Mouse (Mus musculus) gastrocnemius, adult 2 months (tissue): Measurements from ENCODE around the gene Zfand2a. TPM values are rescaled to one million over a fixed set of nuclear protein-coding genes. Genes with fewer than 3 reads are reported as not detected.

Experiments used
- DNase-seq: peaks from one replicate; pipeline ENCODE4 v3.0.0; 2022
- H3K27ac ChIP-seq: fragments of 200-600 bp; 2 replicates; pipeline ENCODE4 v1.8.1; 2022; ENCODE audit warnings: mild to moderate bottlenecking
- H3K4me3 ChIP-seq: fragments of 200-600 bp; 2 replicates; pipeline ENCODE4 v1.8.1; 2022; ENCODE audit warnings: mild to moderate bottlenecking, moderate library complexity
- CTCF ChIP-seq: fragments of 200-600 bp; IDR thresholded peaks from 2 replicates; pipeline ENCODE4 v1.8.1; 2022; ENCODE audit warnings: antibody characterized with exemption, mild to moderate bottlenecking, moderate library complexity
- intact Hi-C: fragments of 180-260 bp; cut with DNase I; formaldehyde crosslinking; loops from one replicate; pipeline ENCODE4 v1.15.1; 2025
- total RNA-seq, 2 experiments: library from RNA; stranded (reverse); gene quantifications; 2 replicates each; pipeline ENCODE4 v1.2.3; 2021

Zfand2a gene
- total RNA-seq, 2 experiments from 2014 or later: 8.5 to 10.3 TPM

DNA sequence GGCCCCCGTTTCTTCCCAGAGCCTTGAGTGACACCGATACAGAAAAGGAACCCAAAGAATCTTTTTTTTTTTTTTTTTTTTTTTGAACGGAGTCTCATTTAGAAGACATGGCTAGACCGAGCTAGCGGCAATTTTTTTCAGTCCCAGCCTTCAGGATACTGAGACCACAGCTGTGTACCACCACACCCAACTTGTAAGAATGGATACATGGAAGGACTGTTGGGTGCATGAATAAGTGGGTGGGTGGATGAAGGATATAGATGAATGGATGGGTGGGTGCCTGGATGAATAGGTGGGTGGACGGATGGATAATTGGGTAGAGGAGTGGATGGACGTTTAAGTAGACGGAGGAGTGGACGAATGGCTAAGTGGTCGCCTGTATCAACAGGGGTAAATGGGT lies 24.4 kb downstream of the Zfand2a start:
- no peak for DNase-seq
- intact Hi-C loops: loop anchor here (2.0 to 5.0 kb wide), 3 partner anchors 25 to 98 kb away; partner anchors contain the start of genes C130050O18Rik and Zfand2a

GRCm38 (mm10) chr5:139457241-139457640 lies 27.1 kb downstream of the Zfand2a start:
- intact Hi-C loops: no loop called here
- TF ChIP-seq CTCF: no peak
- no peak overlapping the region for H3K27ac ChIP-seq
- H3K4me3 ChIP-seq: no peak overlapping the region
- no peak for DNase-seq

More for the DNA sequence above, 24.4 kb downstream of the Zfand2a start:
- Histone ChIP-seq H3K4me3 (peak overlapping the region; percentile 91), H3K27ac (peak overlapping the region; percentile 84)
- TF ChIP-seq CTCF: no peak

DNA sequence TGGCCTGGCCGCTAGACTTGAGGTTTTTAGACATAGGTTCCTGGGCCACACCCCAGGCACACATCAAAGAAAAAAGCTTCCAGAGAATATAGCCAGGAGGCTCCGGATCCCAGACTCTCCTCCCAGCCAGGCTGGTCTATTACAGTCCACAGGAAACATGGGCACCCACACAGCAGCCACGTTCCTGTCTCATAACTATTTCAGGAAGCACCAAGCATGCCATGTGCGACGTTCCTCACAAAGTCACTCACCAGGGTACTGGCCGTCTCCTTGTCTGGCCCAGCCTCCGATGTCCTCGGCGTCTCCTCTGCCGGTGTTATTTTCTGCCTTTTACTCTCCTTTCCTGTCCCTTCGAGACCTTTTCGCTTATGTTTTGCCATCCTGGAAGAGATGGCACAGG lies 29.2 kb downstream of the Zfand2a start:
- no peak overlapping the region for H3K4me3 ChIP-seq
- intact Hi-C loops: no loop called here
- TF ChIP-seq CTCF: no peak
- no peak for DNase-seq
- H3K27ac ChIP-seq: peak overlapping the region; percentile 20

GRCm38 (mm10) chr5:139453031-139453430 lies 31.3 kb downstream of the Zfand2a start:
- no peak for TF ChIP-seq CTCF
- intact Hi-C loops: no loop called here
- H3K27ac ChIP-seq: peak overlapping the region; percentile 52
- no peak overlapping the region for H3K4me3 ChIP-seq
- peak; percentile 32 for DNase-seq

- DNase-seq: no peak
- no peak for TF ChIP-seq CTCF
- Histone ChIP-seq H3K4me3 (no peak overlapping the region), H3K27ac (no peak overlapping the region)
- intact Hi-C loops: no loop called here
Measured at GRCm38 (mm10) chr5:139449926-139450325, 34.4 kb downstream of the Zfand2a start.

DNA sequence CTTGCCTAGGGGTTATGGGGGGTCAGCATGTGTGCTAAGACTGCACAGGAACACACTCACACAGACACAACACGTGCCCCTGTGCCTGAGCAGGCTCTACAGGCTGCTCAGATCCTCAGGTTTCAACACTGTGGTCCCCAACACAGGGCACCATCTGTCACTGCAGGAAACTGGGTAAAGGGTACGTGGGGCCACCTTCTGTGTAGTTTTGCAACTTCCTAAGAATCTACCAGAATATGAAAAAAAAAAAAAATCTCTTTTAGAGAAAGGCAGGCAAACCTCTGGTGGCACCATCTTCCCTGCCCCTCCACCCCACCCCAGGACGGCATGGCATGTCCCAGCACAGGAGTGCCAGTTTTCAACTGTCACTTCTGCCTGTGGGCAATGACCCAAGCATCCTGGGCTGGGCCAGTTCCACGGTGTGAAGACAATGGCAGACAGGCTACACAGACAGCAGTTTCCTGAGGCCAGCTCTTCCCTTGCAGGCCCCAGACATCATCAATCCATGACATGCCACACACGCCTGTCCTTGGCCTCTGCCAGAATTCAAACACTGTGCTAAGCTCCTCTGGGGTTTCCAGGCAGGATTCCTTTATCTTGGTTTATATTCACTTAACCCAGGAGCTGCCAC lies 35.1 kb downstream of the Zfand2a start:
- TF ChIP-seq CTCF: no peak
- no peak for DNase-seq
- no peak overlapping the region for H3K4me3 ChIP-seq
- H3K27ac ChIP-seq: no peak overlapping the region
- intact Hi-C loops: no loop called here

DNA sequence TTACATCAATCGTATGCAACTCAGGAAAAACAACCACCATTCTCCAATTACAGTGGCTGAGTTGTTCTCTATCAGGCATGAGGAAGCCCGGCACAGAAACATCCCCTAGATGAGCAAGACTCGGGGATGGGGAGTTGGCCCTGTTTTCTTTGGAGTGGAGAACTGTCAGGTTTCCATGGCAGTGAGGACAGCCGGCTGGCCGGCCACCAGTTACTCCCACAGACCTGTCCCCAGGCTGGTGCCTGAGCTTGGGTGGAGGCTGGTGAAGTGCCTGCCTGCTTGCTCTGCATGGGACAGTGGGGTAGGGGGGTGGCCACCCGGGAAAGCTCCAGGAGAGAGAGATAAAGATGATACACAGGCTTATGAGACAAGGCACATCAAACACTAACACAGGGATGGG lies 36.3 kb downstream of the Zfand2a start:
- Histone ChIP-seq H3K27ac (no peak overlapping the region), H3K4me3 (no peak overlapping the region)
- DNase-seq: no peak
- TF ChIP-seq CTCF: no peak
- intact Hi-C loops: no loop called here

GRCm38 (mm10) chr5:139445258-139445657 lies 39.1 kb downstream of the Zfand2a start:
- peak; percentile 38 for DNase-seq
- no peak overlapping the region for H3K27ac ChIP-seq
- intact Hi-C loops: no loop called here
- peak; percentile 43 for TF ChIP-seq CTCF
- no peak overlapping the region for H3K4me3 ChIP-seq

DNA sequence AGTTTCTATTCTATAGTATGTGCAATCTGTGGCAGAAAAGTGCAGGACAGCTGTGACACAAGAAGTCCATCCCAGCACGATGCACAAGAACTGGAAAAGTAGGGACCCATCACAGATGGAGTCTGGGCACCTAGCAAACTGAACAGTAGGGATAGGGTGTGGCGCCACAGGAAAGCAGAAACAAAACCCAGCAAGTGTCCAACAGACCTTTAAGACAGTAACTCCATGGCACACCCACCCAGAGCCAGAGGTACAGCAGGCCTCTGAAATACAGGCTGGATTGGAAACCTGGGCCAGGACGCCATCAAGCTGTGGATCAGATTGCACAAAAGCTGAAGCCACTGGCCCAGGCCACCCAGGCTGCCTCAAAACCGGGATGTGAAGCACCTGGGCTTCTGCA lies 41.4 kb downstream of the Zfand2a start:
- intact Hi-C loops: no loop called here
- Histone ChIP-seq H3K27ac (peak overlapping the region; percentile 74), H3K4me3 (no peak overlapping the region)
- no peak for DNase-seq
- TF ChIP-seq CTCF: no peak

- TF ChIP-seq CTCF: no peak
- DNase-seq: no peak
- intact Hi-C loops: no loop called here
- H3K27ac ChIP-seq: peak overlapping the region; percentile 74
- no peak overlapping the region for H3K4me3 ChIP-seq
Measured at GRCm38 (mm10) chr5:139442428-139442827, 41.9 kb downstream of the Zfand2a start.

- intact Hi-C loops: no loop called here
Measured at GRCm38 (mm10) chr5:139441726-139442018, 42.7 kb downstream of the Zfand2a start.

DNA sequence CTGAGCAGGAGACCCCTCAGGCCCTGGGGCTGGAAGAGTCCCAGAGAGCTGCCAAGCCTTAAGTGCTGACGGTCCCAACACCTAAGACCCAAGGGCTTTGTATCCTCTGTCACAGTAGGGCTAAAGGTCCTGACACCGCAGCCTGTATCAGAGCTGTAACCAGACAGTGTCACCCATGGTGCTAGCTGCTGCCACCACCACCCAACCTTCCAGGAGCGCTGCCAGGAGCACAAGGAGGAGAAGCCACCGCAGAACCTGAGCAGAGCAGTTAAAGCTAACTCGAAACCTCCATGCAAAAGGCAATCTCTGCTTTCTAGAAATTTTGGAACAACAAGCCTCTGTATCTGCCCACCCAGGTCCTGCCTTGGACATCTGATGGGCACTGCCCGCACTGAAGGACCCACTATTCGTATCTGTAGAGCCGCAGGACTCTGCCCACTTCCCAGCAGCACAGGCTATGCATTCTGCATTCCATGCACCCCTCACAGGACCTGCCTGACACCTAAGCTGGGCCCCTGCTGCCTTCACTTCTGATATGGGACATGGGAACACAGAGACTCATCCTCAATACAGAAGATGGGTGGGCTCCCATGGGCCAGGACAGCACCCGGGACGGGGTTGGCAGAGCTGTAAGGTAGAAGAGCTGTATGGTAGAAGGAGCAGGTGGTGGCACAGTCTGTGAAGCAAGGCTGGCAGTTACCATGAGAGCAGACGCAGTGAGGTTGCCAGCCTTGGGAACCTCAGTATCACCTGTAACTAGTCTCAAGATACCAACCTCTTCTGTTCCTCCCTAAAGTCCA lies 43.2 kb downstream of the Zfand2a start:
- Histone ChIP-seq H3K4me3 (no peak overlapping the region), H3K27ac (peak overlapping the region; percentile 74; the same call in 1 of the 2 replicates)
- intact Hi-C loops: no loop called here
- no peak for TF ChIP-seq CTCF
- DNase-seq: no peak

More at GRCm38 (mm10) chr5:139441726-139442018, 42.7 kb downstream of the Zfand2a start:
- H3K4me3 ChIP-seq: no peak overlapping the region
- peak overlapping the region; percentile 74; the same call in 1 of the 2 replicates for H3K27ac ChIP-seq
- no peak for TF ChIP-seq CTCF
- DNase-seq: no peak

GRCm38 (mm10) chr5:139440451-139440850 lies 43.9 kb downstream of the Zfand2a start:
- 0 out of 2 replicates have a peak overlapping the region, but pooled peaks have one; percentile 20 for H3K27ac ChIP-seq
- no peak for TF ChIP-seq CTCF
- H3K4me3 ChIP-seq: no peak overlapping the region
- intact Hi-C loops: no loop called here
- peak; percentile 54 for DNase-seq
